Mouse (Mus musculus) ES-Bruce4 (cell line): ENCODE results near the gene Snx4. TPM values are rescaled to one million over a fixed set of nuclear protein-coding genes. Genes with fewer than 3 reads are reported as not detected.

Experiments used
- H3K27ac ChIP-seq: 2 replicates; pipeline ENCODE4 v1.5.1; 2012; ENCODE audit warnings: low read length, inconsistent platforms; ENCODE audit not compliant: insufficient read depth
- H3K27me3 ChIP-seq: 2 replicates; pipeline ENCODE4 v1.6.1; 2012; ENCODE audit warnings: mild to moderate bottlenecking, low read length, inconsistent platforms; ENCODE audit not compliant: control insufficient read depth, poor library complexity, insufficient read depth, severe bottlenecking
- H3K36me3 ChIP-seq: 2 replicates; pipeline ENCODE4 v1.6.1; 2012; ENCODE audit warnings: inconsistent platforms, mild to moderate bottlenecking, low read length, moderate library complexity; ENCODE audit not compliant: control insufficient read depth, poor library complexity, insufficient read depth, severe bottlenecking
- H3K4me1 ChIP-seq: one replicate; pipeline ENCODE4 v1.8.1; 2011; ENCODE audit warnings: low read length; ENCODE audit not compliant: control insufficient read depth, insufficient read depth
- H3K4me3 ChIP-seq: 2 replicates; pipeline ENCODE4 v1.5.1; 2011; ENCODE audit warnings: low read depth, mild to moderate bottlenecking, low read length
- H3K9ac ChIP-seq: 2 replicates; pipeline ENCODE4 v1.6.1; 2012; ENCODE audit warnings: low read depth, mild to moderate bottlenecking, inconsistent platforms; ENCODE audit not compliant: poor library complexity, severe bottlenecking
- H3K9me3 ChIP-seq: replicated peaks from 2 replicates; pipeline ENCODE4 v1.6.1; 2012; ENCODE audit warnings: mild to moderate bottlenecking, low read length, inconsistent platforms; ENCODE audit not compliant: control insufficient read depth, poor library complexity, insufficient read depth, severe bottlenecking
- CTCF ChIP-seq: IDR thresholded peaks from one replicate; pipeline ENCODE4 v1.8.1; 2011; ENCODE audit warnings: low read depth, low read length
- EP300 ChIP-seq: IDR thresholded peaks from 2 replicates; pipeline ENCODE4 v1.6.1; 2011; ENCODE audit warnings: low read depth, low read length; ENCODE audit not compliant: insufficient read depth
- POLR2A ChIP-seq: IDR thresholded peaks from one replicate; pipeline ENCODE4 v1.8.1; 2011; ENCODE audit warnings: low read length; ENCODE audit not compliant: insufficient read depth
- polyA plus RNA-seq: library from polyadenylated mRNA; stranded (reverse); fragments of >200 nt; gene quantifications from 2 replicates; pipeline ENCODE4 v1.2.4, GENCODE M21; 2011; ENCODE audit warnings: low read depth; ENCODE audit not compliant: missing spikeins, insufficient read depth, insufficient read length

Gene Snx4
- polyA plus RNA-seq, 1 experiment = 97.8 TPM

DNA sequence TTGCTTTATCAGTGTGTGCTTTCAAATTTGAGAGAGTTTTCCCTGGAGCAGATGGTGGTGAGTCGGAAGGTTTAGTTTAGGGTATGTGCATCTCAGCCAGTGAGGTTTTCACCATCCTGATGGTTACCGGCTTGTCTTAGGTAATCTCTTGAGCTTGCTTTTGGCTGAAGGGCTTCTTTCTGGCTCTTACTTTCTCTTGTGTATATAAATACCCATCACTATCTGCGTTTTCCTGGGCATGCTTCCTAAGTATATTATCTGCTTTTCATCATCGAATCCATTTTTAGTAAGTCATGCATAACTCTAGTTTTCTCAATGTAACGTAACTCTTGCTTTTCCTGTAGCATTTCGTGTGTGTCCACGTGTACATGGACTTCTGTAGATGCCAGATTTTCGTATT lies 9.6 kb downstream of the Snx4 start:
- H3K9me3 ChIP-seq = no peaks in the 10 kb centered on the region
- no peak overlapping the region; the same call in 1 of the 2 replicates for H3K27ac ChIP-seq
- H3K9ac ChIP-seq = no peak overlapping the region

DNA sequence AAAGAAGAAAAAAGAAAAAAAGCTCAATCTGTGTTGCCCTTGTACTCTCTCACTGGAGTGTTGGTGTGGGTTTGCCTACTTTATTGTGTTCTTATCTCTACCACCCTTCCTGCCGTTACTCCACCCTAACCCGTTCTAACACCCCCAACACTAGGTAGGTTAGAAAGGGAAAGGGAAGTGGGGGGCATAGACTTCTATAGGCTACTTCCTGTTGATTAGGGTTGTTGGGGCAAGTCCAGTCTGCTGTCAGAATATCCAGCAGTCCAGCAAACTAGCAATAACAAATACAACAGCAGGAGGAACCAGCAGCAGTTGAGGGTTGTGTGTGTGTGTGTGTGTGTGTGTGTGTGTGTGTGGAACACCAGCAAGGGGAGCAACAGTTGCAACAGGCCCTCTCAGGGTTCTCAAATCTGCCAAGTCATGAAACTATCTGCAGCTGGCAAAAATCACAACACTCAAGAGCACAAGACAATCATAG lies 10.4 kb downstream of the Snx4 start:
- Histone ChIP-seq H3K9ac (no peak overlapping the region), H3K36me3 (peaks cover 8% of the 10 kb centered on the region; the same call in 1 of the 2 replicates), H3K27ac (no peak overlapping the region), H3K4me1 (no peaks in the 10 kb centered on the region), H3K27me3 (no peaks in the 10 kb centered on the region), H3K9me3 (no peaks in the 10 kb centered on the region), H3K4me3 (no peak overlapping the region)
- TF ChIP-seq POLR2A (no peak), EP300 (no peak), CTCF (no peak)

More for the DNA sequence above, 9.6 kb downstream of the Snx4 start:
- no peaks in the 10 kb centered on the region for H3K4me1 ChIP-seq
- H3K27me3 ChIP-seq = no peaks in the 10 kb centered on the region
- peaks cover 6% of the 10 kb centered on the region; the same call in 1 of the 2 replicates for H3K36me3 ChIP-seq
- H3K4me3 ChIP-seq = no peak overlapping the region
- no peak for TF ChIP-seq EP300

DNA sequence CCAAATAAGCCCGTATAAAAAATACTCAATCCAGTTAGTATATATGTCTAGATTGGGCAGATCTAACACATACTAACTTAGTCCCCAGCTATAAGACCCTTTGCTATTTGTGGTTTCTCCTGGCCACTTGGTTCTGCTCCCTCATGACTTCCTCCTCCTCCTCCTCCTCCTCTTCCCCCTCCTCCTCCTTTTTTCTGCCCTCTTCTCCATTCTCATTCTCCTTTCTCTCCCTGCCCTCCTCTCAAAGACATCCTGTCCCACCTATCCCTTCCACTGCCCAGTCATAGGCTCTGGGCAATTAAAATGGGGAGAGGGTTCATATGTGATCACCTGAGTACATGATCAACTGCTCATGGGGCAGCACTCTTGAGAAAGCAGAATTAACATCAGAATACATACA lies 10.9 kb downstream of the Snx4 start:
- Histone ChIP-seq H3K27me3 (no peaks in the 10 kb centered on the region), H3K27ac (no peak overlapping the region), H3K4me3 (no peak overlapping the region), H3K9ac (no peak overlapping the region), H3K4me1 (no peaks in the 10 kb centered on the region), H3K36me3 (peaks cover 8% of the 10 kb centered on the region; the same call in 1 of the 2 replicates), H3K9me3 (no peaks in the 10 kb centered on the region)
- TF ChIP-seq EP300 (no peak), POLR2A (no peak), CTCF (no peak)

DNA sequence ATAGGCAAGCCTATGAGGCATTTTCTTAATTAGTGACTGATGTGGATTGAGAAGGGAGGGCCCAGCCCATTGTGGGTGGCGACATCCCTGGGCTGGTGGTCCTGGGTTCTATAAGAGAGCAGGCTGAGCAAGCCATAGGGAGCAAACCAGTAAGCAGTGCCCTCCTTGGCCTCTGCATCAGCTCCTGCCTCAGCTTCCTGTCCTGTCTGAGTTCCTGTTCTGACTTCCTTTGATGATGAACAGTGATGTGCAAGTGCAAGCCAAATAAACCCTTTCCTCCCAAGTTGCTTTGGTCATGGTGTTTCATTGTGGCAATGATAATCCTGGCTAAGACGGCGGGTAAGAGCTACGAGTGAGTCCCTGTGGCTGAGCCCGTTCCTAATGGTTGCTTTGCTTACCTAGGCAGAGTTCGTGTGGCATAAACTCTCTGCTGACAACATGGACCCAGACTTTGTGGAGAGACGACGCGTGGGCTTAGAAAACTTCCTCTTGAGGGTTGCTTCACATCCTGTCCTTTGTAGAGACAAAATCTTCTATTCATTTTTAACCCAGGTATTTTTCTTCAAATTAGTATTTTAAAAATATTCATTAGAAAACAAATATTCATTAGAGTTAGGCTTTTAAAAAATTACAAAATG lies 16.5 kb downstream of the Snx4 start:
- H3K4me1 ChIP-seq = no peaks in the 10 kb centered on the region
- no peak overlapping the region for H3K27ac ChIP-seq
- peaks cover 12% of the 10 kb centered on the region for H3K36me3 ChIP-seq
- no peak overlapping the region for H3K4me3 ChIP-seq
- H3K9ac ChIP-seq = no peak overlapping the region
- H3K9me3 ChIP-seq = no peaks in the 10 kb centered on the region
- no peaks in the 10 kb centered on the region for H3K27me3 ChIP-seq
- no peak for TF ChIP-seq POLR2A
- no peak for TF ChIP-seq EP300
- TF ChIP-seq CTCF = no peak

DNA sequence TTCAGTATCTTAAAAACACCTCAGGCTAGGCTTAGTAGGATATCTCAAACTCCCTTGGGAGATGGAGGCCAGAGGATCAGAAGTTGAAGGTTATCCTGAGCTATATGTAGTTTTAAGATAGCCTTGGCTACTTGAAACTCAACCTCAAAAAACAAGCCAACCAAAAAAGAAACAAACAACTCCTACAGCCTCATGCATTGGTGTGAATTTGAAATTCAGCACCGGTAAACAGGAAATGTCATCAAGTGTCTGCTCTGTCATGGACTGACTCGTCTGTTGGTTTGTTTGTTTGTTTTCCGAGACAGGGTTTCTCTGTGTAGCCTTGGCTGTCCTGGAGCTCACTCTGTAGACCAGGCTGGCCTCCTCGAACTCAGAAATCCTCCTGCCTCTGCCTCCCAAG lies 20.6 kb downstream of the Snx4 start:
- peaks cover 5% of the 10 kb centered on the region; the same call in 1 of the 2 replicates for H3K36me3 ChIP-seq

DNA sequence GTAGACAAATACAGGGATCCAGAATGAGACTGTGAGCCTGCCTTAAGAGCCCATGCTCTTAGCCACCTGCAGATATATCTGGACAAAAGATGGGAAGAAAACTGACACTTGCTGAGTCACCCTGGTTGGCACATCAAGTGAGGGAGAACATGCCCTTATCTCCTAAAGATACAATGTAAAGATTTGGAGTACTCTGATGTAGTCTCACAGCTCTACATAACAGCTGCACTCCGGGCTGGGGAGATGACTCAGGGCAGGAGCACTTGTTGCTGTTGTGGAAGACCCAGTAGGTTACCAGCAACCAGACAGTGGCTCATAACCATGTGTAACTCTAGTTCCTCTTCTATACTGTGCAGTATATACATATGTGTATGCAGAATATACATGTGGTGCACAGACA lies 31.8 kb downstream of the Snx4 start:
- Histone ChIP-seq H3K9ac (no peak overlapping the region), H3K4me1 (no peaks in the 10 kb centered on the region), H3K27ac (no peak overlapping the region), H3K4me3 (no peak overlapping the region), H3K9me3 (no peaks in the 10 kb centered on the region), H3K27me3 (no peaks in the 10 kb centered on the region), H3K36me3 (peaks cover 7% of the 10 kb centered on the region)
- no peak for TF ChIP-seq POLR2A
- TF ChIP-seq CTCF = no peak
- no peak for TF ChIP-seq EP300

More for the DNA sequence above, 20.6 kb downstream of the Snx4 start:
- Histone ChIP-seq H3K9me3 (no peaks in the 10 kb centered on the region), H3K4me1 (no peaks in the 10 kb centered on the region), H3K27me3 (no peaks in the 10 kb centered on the region), H3K27ac (no peak overlapping the region), H3K9ac (no peak overlapping the region), H3K4me3 (no peak overlapping the region)
- no peak for TF ChIP-seq POLR2A
- TF ChIP-seq CTCF = no peak
- no peak for TF ChIP-seq EP300
